Mouse (Mus musculus): ENCODE measurements around the gene Eps8l1. TPM values are rescaled to one million over a fixed set of nuclear protein-coding genes. Genes with fewer than 3 reads are reported as not detected.
A peak's percentile ranks its signal among the peaks of the same experiment; 100 is the strongest.

Eps8l1 gene
- polyA plus RNA-seq, 1 experiment from 2014 or later: 15.5 TPM

GRCm38 (mm10) chr7:4479674-4480073 is 19.2 kb downstream of the Eps8l1 start:
- peaks cover 34% of the 10 kb centered on the region for H3K36me3 ChIP-seq
- ATAC-seq (ENCODE audit: borderline replicate concordance, extremely low read depth, low FRiP score, low TSS enrichment): no peak
- H3K4me2 ChIP-seq: peak overlapping the region; percentile 88; the same call in 1 of the 2 replicates
- 0 out of 2 replicates have a peak overlapping the region, but pooled peaks have one; percentile 97 for H3K27ac ChIP-seq
- H3K9me3 ChIP-seq: no peaks in the 10 kb centered on the region
- peaks cover 25% of the 10 kb centered on the region for H3K4me1 ChIP-seq
- H3K27me3 ChIP-seq: peaks cover 4% of the 10 kb centered on the region; the same call in 1 of the 2 replicates
- WGBS: 28% methylated on average over 6 of the region's 6 CpGs
- no peak overlapping the region for H3K9ac ChIP-seq
- H3K4me3 ChIP-seq: no peak overlapping the region

GRCm38 (mm10) chr7:4482281-4482680 is 21.8 kb downstream of the Eps8l1 start:
- Histone ChIP-seq H3K4me2 (no peak overlapping the region), H3K9ac (no peak overlapping the region), H3K27me3 (no peaks in the 10 kb centered on the region), H3K9me3 (no peaks in the 10 kb centered on the region), H3K4me1 (peaks cover 24% of the 10 kb centered on the region), H3K4me3 (no peak overlapping the region), H3K27ac (no peak overlapping the region), H3K36me3 (peaks cover 47% of the 10 kb centered on the region)
- WGBS: 81% methylated on average over 12 of the region's 12 CpGs
- no peak for ATAC-seq (ENCODE audit: borderline replicate concordance, extremely low read depth, low FRiP score, low TSS enrichment)

GRCm38 (mm10) chr7:4491308-4491707 is 30.8 kb downstream of the Eps8l1 start:
- ATAC-seq (ENCODE audit: borderline replicate concordance, extremely low read depth, low FRiP score, low TSS enrichment): no peak
- Histone ChIP-seq H3K36me3 (peaks cover 48% of the 10 kb centered on the region), H3K27ac (0 out of 2 replicates have a peak overlapping the region, but pooled peaks have one; percentile 15)

DNA sequence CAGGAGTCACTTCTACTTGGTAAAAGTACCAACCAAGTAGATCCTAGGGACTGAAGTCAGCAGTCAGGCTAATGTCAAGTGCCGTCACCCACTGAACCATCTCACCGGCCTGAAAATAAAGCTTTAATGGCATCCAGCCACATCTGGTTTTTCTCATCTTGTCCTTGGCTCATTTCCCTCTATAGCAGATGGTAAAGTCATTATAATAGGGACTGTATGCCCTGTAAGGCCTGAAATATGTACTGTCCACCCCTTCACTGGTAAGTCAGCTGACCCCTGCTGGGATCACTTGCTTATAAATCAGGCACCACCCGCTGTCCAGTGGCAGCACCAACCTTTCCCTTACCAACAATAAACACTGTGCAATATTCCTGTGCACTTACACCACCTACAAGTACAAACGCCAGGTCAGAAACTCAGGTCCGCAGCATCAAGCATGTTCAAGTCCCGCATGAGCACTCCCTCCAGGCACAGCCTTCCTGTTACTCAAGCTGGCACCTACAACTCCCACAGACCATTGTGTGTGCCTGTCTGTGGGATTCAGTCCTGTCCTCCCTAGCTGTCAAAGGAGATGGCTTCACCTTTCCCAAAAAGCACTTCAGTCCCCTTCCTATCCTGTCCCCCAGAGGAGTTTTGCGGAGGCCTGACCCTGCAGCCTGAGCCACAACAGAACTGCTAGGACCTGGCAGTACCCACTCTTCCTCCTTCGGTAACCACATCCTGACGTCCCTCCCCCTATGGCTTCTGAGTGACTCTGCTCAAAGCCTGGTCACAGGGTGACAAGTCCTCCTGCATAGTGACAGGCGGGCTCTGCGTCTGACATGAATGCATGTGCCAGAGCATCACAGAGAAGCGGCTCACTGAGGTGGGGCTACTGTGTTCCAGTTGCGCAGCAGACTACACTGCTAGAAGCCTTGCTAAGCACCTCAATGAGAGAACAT is 32.1 kb downstream of the Eps8l1 start:
- Histone ChIP-seq H3K9ac (no peak overlapping the region), H3K9me3 (no peaks in the 10 kb centered on the region), H3K36me3 (peaks cover 50% of the 10 kb centered on the region), H3K4me3 (no peak overlapping the region), H3K4me1 (peaks cover 14% of the 10 kb centered on the region), H3K27me3 (no peaks in the 10 kb centered on the region), H3K4me2 (no peak overlapping the region), H3K27ac (no peak overlapping the region)
- ATAC-seq (ENCODE audit: borderline replicate concordance, extremely low read depth, low FRiP score, low TSS enrichment): peak; percentile 45; the same call in 1 of the 2 replicates
- WGBS: 78% methylated on average over 13 of the region's 13 CpGs

More at GRCm38 (mm10) chr7:4491308-4491707, 30.8 kb downstream of the Eps8l1 start:
- no peak overlapping the region for H3K4me3 ChIP-seq
- H3K9me3 ChIP-seq: no peaks in the 10 kb centered on the region
- H3K4me2 ChIP-seq: no peak overlapping the region
- 69% methylated on average over 6 of the region's 6 CpGs for WGBS
- no peak overlapping the region for H3K9ac ChIP-seq
- peaks cover 14% of the 10 kb centered on the region for H3K4me1 ChIP-seq
- H3K27me3 ChIP-seq: no peaks in the 10 kb centered on the region

DNA sequence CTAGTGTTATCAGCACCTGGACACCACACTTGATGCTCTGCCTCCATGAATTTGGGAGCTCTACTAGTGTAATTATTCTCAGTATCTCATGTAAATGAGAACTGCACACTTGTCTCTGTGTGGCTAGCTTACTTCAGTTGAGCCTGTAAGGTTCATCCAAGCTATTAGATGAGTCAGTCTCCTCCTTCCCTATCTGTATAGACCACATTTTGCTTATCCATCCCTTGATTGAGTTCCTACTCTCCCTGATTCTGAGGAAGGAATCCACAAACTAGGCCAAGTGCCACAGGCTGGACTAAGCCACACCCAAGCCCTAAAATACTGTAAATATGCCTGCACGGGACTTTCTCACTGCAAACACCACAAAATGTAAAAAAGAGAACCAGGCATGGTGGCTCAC is 33.5 kb downstream of the Eps8l1 start:
- WGBS: 69% methylated on average over 1 of the region's 1 CpGs
- no peak overlapping the region for H3K27ac ChIP-seq
- H3K36me3 ChIP-seq: peaks cover 41% of the 10 kb centered on the region
- H3K4me1 ChIP-seq: peaks cover 28% of the 10 kb centered on the region
- no peaks in the 10 kb centered on the region for H3K9me3 ChIP-seq
- no peak overlapping the region for H3K4me3 ChIP-seq
- no peak for ATAC-seq (ENCODE audit: borderline replicate concordance, extremely low read depth, low FRiP score, low TSS enrichment)
- H3K9ac ChIP-seq: no peak overlapping the region
- no peak overlapping the region for H3K4me2 ChIP-seq
- H3K27me3 ChIP-seq: no peaks in the 10 kb centered on the region

DNA sequence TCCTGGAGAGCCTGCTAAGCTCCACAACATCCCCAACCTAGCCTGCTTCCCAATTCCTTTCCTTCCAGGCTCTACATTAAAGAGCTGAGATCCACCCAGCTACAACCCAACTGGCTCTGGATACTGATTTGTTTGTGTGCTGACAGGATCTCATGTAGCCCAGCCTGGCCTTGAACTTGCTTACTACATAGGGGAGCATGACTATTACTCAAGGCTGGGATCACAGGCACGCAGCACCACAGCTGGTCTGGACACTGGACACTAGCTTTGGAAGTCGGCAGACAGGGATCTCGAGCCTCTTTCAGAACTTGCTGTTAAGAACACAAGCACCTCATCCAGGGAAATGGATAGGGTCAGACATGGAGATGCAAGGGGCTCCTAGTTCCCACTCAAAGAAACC is 36.0 kb downstream of the Eps8l1 start:
- Histone ChIP-seq H3K36me3 (peaks cover 31% of the 10 kb centered on the region), H3K27me3 (no peaks in the 10 kb centered on the region), H3K4me2 (no peak overlapping the region), H3K27ac (no peak overlapping the region), H3K9ac (no peak overlapping the region), H3K4me1 (peaks cover 42% of the 10 kb centered on the region), H3K4me3 (no peak overlapping the region), H3K9me3 (no peaks in the 10 kb centered on the region)
- ATAC-seq (ENCODE audit: borderline replicate concordance, extremely low read depth, low FRiP score, low TSS enrichment): no peak
- 92% methylated on average over 3 of the region's 3 CpGs for WGBS

DNA sequence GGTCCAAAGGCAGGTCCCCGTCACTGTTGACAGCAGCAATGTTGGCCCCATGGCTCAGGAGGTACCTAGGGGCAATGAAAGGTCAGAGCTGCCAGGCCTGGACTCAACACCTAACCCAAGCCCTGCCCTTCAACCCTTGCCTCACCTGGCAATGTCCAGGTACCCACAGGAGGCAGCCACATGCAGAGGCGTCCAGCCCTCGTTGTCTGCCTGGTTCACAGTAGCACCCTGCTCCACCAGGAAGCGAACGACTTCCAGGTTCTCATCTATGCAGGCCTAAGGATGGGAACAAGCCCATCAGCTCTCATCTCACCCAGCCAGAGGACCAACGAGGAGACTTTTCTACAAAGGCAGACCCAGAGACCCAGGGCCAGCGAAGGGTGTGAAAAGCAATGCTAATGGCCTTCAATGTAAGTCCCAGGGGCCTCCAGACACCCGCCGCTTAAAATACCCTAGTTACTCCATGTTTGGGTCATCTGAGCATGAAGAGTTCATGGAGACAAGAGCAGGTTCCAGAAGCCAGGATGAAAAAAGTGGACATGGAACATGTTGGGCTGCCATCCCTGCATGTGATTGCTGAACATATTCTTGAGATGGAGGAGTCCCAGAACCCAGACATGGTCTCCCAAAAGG is 36.9 kb downstream of the Eps8l1 start:
- Histone ChIP-seq H3K9me3 (no peaks in the 10 kb centered on the region), H3K9ac (no peak overlapping the region), H3K27me3 (no peaks in the 10 kb centered on the region), H3K36me3 (peaks cover 31% of the 10 kb centered on the region), H3K4me1 (peaks cover 38% of the 10 kb centered on the region), H3K27ac (no peak overlapping the region), H3K4me2 (no peak overlapping the region), H3K4me3 (no peak overlapping the region)
- ATAC-seq (ENCODE audit: borderline replicate concordance, extremely low read depth, low FRiP score, low TSS enrichment): no peak
- WGBS: 89% methylated on average over 9 of the region's 9 CpGs

DNA sequence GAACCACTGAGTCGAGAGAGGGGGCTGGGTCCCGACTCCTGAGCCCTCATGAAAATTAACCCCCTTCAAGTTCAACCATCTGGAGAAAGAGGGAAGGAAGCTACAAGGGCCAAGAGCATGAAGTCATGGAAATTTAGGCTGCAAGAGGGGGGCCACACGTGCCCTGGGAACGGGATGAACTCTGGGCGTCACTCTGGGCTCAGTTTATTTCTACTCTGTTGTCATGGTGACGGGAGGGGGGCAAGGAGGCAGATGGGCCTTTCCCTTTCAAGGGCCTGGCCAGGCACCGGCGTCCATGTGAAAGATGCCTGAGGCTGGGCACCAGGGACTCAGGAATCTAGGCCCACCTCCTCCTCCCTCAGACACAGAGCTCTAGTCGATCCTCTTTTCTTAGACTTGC is 37.8 kb downstream of the Eps8l1 start:
- H3K9ac ChIP-seq: no peak overlapping the region; the same call in 1 of the 2 replicates
- ATAC-seq (ENCODE audit: borderline replicate concordance, extremely low read depth, low FRiP score, low TSS enrichment): no peak
- 0 out of 2 replicates have a peak overlapping the region, but pooled peaks have one; percentile 37 for H3K27ac ChIP-seq
- H3K9me3 ChIP-seq: no peaks in the 10 kb centered on the region
- peaks cover 32% of the 10 kb centered on the region for H3K4me1 ChIP-seq
- H3K4me2 ChIP-seq: peak overlapping the region; percentile 76; the same call in 1 of the 2 replicates
- 16% methylated on average over 9 of the region's 9 CpGs for WGBS
- H3K27me3 ChIP-seq: no peaks in the 10 kb centered on the region
- no peak overlapping the region for H3K4me3 ChIP-seq
- peaks cover 27% of the 10 kb centered on the region for H3K36me3 ChIP-seq

- 87% methylated on average over 4 of the region's 4 CpGs for WGBS
- Histone ChIP-seq H3K27ac (no peak overlapping the region), H3K4me3 (no peak overlapping the region), H3K4me1 (peaks cover 32% of the 10 kb centered on the region), H3K9me3 (no peaks in the 10 kb centered on the region), H3K9ac (no peak overlapping the region), H3K4me2 (peak overlapping the region; percentile 76), H3K36me3 (peaks cover 21% of the 10 kb centered on the region), H3K27me3 (no peaks in the 10 kb centered on the region)
- ATAC-seq (ENCODE audit: borderline replicate concordance, extremely low read depth, low FRiP score, low TSS enrichment): no peak
Measured at GRCm38 (mm10) chr7:4499034-4499433, 38.6 kb downstream of the Eps8l1 start.

- Histone ChIP-seq H3K4me2 (peak overlapping the region; percentile 76), H3K27me3 (no peaks in the 10 kb centered on the region), H3K9ac (peak overlapping the region; percentile 89), H3K4me1 (peaks cover 32% of the 10 kb centered on the region), H3K4me3 (peak overlapping the region; percentile 95), H3K9me3 (no peaks in the 10 kb centered on the region), H3K27ac (peak overlapping the region; percentile 96), H3K36me3 (peaks cover 7% of the 10 kb centered on the region)
- ATAC-seq (ENCODE audit: borderline replicate concordance, extremely low read depth, low FRiP score, low TSS enrichment): peak; percentile 52; the same call in 1 of the 2 replicates
- under 1% methylated on average over 32 of the region's 52 CpGs for WGBS
Measured at GRCm38 (mm10) chr7:4500892-4501471, 40.5 kb downstream of the Eps8l1 start.

DNA sequence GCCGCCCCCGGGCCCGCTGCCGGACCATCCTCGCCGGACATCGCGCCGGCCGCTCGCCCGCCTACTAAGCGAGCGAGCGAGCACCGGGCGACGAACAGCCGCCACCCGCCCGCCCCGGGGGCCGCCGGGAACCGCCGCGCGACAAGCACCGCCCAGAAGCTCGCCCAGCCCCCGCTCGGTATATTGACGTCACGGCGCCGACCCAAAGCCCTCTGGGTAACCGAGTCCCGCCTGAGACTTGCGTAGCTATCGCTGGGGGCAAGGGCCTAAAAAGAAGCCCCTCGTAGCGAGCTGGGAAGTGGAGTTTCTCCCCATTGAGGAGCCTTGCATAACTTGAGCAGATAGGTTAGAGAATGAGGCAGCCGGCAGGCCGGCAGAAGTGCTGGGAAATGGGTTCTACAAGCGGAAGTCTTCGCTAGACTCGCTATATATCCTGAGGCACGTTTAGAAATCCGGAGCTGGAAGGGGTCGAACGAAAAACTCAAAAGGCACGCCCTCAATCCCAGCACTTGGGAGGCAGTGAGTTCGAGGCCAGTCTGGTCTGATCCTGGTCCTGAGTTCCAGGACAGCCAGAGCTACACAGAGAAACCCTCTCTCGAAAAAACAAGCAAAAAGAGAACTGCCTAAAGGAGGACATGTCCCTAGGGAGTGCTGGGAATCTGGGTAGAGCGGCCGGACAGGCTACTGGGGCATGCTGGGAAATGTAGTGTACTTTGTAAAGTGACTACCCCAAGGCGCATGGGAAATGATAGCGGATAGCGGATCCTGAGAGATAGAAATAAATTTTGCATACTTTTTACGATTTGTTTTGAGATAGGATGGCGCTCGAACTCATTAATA is 41.3 kb downstream of the Eps8l1 start, which contains the start of gene Ppp1r12c:
Gene Ppp1r12c, minus strand, starts transcription at position 123 of the 840 bp plus-strand sequence.
- peak within 1 kb of the TSS; percentile 96 for H3K27ac ChIP-seq
- WGBS: under 1% methylated on average over 61 of the region's 62 CpGs
- peak within 1 kb of the TSS; percentile 89 for H3K9ac ChIP-seq
- no peaks in the 10 kb centered on the region; the same call in 1 of the 2 replicates for H3K36me3 ChIP-seq
- no peaks in the 10 kb centered on the region for H3K9me3 ChIP-seq
- H3K4me1 ChIP-seq: peaks cover 32% of the 10 kb centered on the region
- ATAC-seq (ENCODE audit: borderline replicate concordance, extremely low read depth, low FRiP score, low TSS enrichment): peak; percentile 94
- no peaks in the 10 kb centered on the region for H3K27me3 ChIP-seq
- H3K4me3 ChIP-seq: peak within 1 kb of the TSS; percentile 95
- H3K4me2 ChIP-seq: peak within 1 kb of the TSS; percentile 76
